Mouse (Mus musculus): ENCODE data around the gene Crebzf. TPM values are rescaled to one million over a fixed set of nuclear protein-coding genes. Genes with fewer than 3 reads are reported as not detected.

Crebzf gene
- polyA plus RNA-seq (2015; fragmentation: Nextera tagmentation; extraction: Ambion mirVana) = 32.5 and 33.2 TPM in 2 replicates

GRCm38 (mm10) chr7:90442518-90443080 is at the start of gene Crebzf:
Gene Crebzf, plus strand, starts transcription at chr7:90442729.

GRCm38 (mm10) chr7:90426020-90427001 is 16.2 kb upstream of the Crebzf start, which contains the start of gene Ccdc89:
Gene Ccdc89, plus strand, starts transcription at chr7:90426577.

GRCm38 (mm10) chr7:90456845-90457468 is 14.4 kb downstream of the Crebzf start, which contains the start of gene Tmem126a:
Gene Tmem126a, minus strand, starts transcription at chr7:90457229.

GRCm38 (mm10) chr7:90475793-90476312 is 33.3 kb downstream of the Crebzf start, which contains the start of gene Tmem126b:
Gene Tmem126b, minus strand, starts transcription at chr7:90476001.

GRCm38 (mm10) chr7:90476313-90477245 is 34.0 kb downstream of the Crebzf start, which contains the start of gene Dlg2:
Gene Dlg2, plus strand, starts transcription at chr7:90476672.

Other genes with a start within 250 kb of the Crebzf start
- gene Ccdc83, start 177.0 kb upstream of the Crebzf start, polyA plus RNA-seq (2015; fragmentation: Nextera tagmentation; extraction: Ambion mirVana) = 0.17 TPM in 1 of 2 replicates, not detected in the other
- 12.9 and 13.8 TPM in 2 replicates for gene Sytl2, start 140.5 kb upstream of the Crebzf start, polyA plus RNA-seq (2015; fragmentation: Nextera tagmentation; extraction: Ambion mirVana)
- gene Ccdc89, start 16.2 kb upstream of the Crebzf start, polyA plus RNA-seq (2015; fragmentation: Nextera tagmentation; extraction: Ambion mirVana) = 1.2 and 1.4 TPM in 2 replicates
- gene Tmem126a, start 14.5 kb downstream of the Crebzf start, polyA plus RNA-seq (2015; fragmentation: Nextera tagmentation; extraction: Ambion mirVana) = 144 and 146 TPM in 2 replicates
- 35.0 and 36.6 TPM in 2 replicates for gene Tmem126b, start 33.3 kb downstream of the Crebzf start, polyA plus RNA-seq (2015; fragmentation: Nextera tagmentation; extraction: Ambion mirVana)
- gene Dlg2, start 33.9 kb downstream of the Crebzf start, polyA plus RNA-seq (2015; fragmentation: Nextera tagmentation; extraction: Ambion mirVana) = 21.4 and 25.2 TPM in 2 replicates